In the genomic region with DNA sequence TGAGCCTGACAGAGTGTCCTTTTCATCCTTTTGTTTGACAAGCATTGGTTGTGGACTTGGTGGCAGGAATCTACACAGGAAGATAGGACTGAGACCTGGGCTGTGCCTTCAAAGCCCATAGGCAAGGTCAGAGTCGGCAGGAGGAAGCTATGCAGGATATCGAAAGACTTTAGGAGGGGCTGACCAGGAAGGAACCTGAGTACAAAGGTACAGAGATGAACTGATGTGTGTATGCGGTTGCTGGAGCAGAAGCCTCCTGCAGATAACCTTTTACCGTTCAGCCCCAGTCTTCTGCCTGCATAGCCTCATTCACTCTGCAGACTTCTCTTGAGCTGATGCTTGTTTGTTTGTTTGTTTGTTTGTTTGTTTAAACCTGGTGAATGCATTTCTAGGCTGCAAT, we compare ENCODE assay signal across 14 mouse cellular contexts. TPM values are rescaled to one million over a fixed set of nuclear protein-coding genes. Genes with fewer than 3 reads are reported as not detected.
DNase-seq lines count a peak whose midpoint lies in the region; ATAC-seq and TF ChIP-seq lines count a peak whose summit lies in the region.
"Had no signal": no experiment of that assay in that cellular context is flagged by ENCODE, and none has a peak within 500 bp of the region (broad histone marks: within the 10 kb centered on the region; RNA-seq: fewer than 3 reads in every experiment).

No protein-coding gene starts in this region.

- H3K9ac ChIP-seq in midbrain, embryonic 13.5 days (replicated peaks), result 0 out of 2 replicates have a peak overlapping the region, but pooled peaks have one; percentile 24
- H3K9ac ChIP-seq in midbrain, postnatal 0 days (replicated peaks; ENCODE audit: low read length, poor library complexity, severe bottlenecking), result no peak overlapping the region
- peak overlapping the region; percentile 65 for H3K9ac ChIP-seq in liver, embryonic 13.5 days
- H3K9ac ChIP-seq: midbrain, embryonic 15.5 days; neural tube, embryonic 15.5 days had no signal

- DNase-seq in kidney, adult 2 months, result no peak
- DNase-seq in kidney, adult 9 months, result no peak
- no peak for DNase-seq in midbrain, postnatal 0 days (ENCODE audit: low spot score)
- DNase-seq in liver, embryonic 13.5 days, result no peak
- no peak for DNase-seq in cerebellum, postnatal 36 days
- DNase-seq in gastrocnemius, adult 18-20 months (ENCODE audit: low spot score), result no peak
- DNase-seq: adrenal gland, postnatal 25 days; cerebellum, adult 11 months; heart, adult 11 months had no signal

- peak overlapping the region; percentile 49 for H3K27ac ChIP-seq in kidney, adult 2 months (ENCODE audit: insufficient read depth, low read depth, low read length)
- no peak overlapping the region for H3K27ac ChIP-seq in midbrain, embryonic 13.5 days
- H3K27ac ChIP-seq in midbrain, postnatal 0 days (ENCODE audit: low read depth, low read length), result no peak overlapping the region
- H3K27ac ChIP-seq in liver, embryonic 13.5 days, result peak overlapping the region; percentile 98
- H3K27ac ChIP-seq: layer of hippocampus, adult 2 months; midbrain, embryonic 15.5 days; neural tube, embryonic 15.5 days had no signal

- no peak for TF ChIP-seq POLR2A in kidney, adult 2 months (IDR thresholded peaks at IDR 0.05; ENCODE audit: low read depth, low read length)

- ATAC-seq in midbrain, embryonic 13.5 days, result no peak
- no peak for ATAC-seq in midbrain, postnatal 0 days (ENCODE audit: low FRiP score)
- no peak for ATAC-seq in liver, embryonic 13.5 days (ENCODE audit: low read depth)
- ATAC-seq: hindbrain, embryonic 16.5 days; midbrain, embryonic 15.5 days had no signal

- no peak overlapping the region for H3K4me2 ChIP-seq in midbrain, embryonic 13.5 days (replicated peaks)
- H3K4me2 ChIP-seq in midbrain, postnatal 0 days (ENCODE audit: low read depth, low read length, poor library complexity, severe bottlenecking), result no peak overlapping the region
- H3K4me2 ChIP-seq in liver, embryonic 13.5 days, result peak overlapping the region; percentile 69
- H3K4me2 ChIP-seq: midbrain, embryonic 15.5 days; neural tube, embryonic 15.5 days had no signal

- H3K9me3 ChIP-seq in midbrain, embryonic 13.5 days, result no peaks in the 10 kb centered on the region
- no peaks in the 10 kb centered on the region for H3K9me3 ChIP-seq in midbrain, postnatal 0 days (ENCODE audit: low read length)
- no peaks in the 10 kb centered on the region for H3K9me3 ChIP-seq in liver, embryonic 13.5 days (replicated peaks)
- H3K9me3 ChIP-seq: midbrain, embryonic 15.5 days; neural tube, embryonic 15.5 days had no signal

- H3K27me3 ChIP-seq in kidney, adult 2 months (replicated peaks; ENCODE audit: control insufficient read depth, insufficient read depth, low read length), result no peaks in the 10 kb centered on the region
- H3K27me3 ChIP-seq in midbrain, embryonic 13.5 days, result no peaks in the 10 kb centered on the region
- H3K27me3 ChIP-seq in midbrain, postnatal 0 days (ENCODE audit: insufficient read depth, low read length), result no peaks in the 10 kb centered on the region
- H3K27me3 ChIP-seq in liver, embryonic 13.5 days, result no peaks in the 10 kb centered on the region
- H3K27me3 ChIP-seq: midbrain, embryonic 15.5 days; neural tube, embryonic 15.5 days had no signal

- H3K4me1 ChIP-seq in kidney, adult 2 months (ENCODE audit: control insufficient read depth, insufficient read depth, low read length), result no peaks in the 10 kb centered on the region
- H3K4me1 ChIP-seq in midbrain, embryonic 13.5 days (replicated peaks), result peaks cover 33% of the 10 kb centered on the region
- no peaks in the 10 kb centered on the region for H3K4me1 ChIP-seq in midbrain, postnatal 0 days (ENCODE audit: insufficient read depth, low read length)
- H3K4me1 ChIP-seq in liver, embryonic 13.5 days (replicated peaks), result peaks cover 78% of the 10 kb centered on the region

- TF ChIP-seq CTCF in kidney, adult 2 months (conservative IDR thresholded peaks at IDR 0.05; ENCODE audit: insufficient read depth, insufficient read length, low read depth, low read length), result no peak
- no peak for TF ChIP-seq CTCF in midbrain, postnatal 0 days (IDR thresholded peaks at IDR 0.05)

- H3K4me3 ChIP-seq in kidney, adult 2 months (ENCODE audit: insufficient read depth, low read depth, low read length), result no peak overlapping the region
- H3K4me3 ChIP-seq in midbrain, embryonic 13.5 days (replicated peaks), result no peak overlapping the region
- no peak overlapping the region for H3K4me3 ChIP-seq in midbrain, postnatal 0 days (ENCODE audit: low read depth, low read length)
- 0 out of 2 replicates have a peak overlapping the region, but pooled peaks have one; percentile 1 for H3K4me3 ChIP-seq in liver, embryonic 13.5 days (replicated peaks)
- H3K4me3 ChIP-seq: layer of hippocampus, adult 2 months; midbrain, embryonic 15.5 days; neural tube, embryonic 15.5 days had no signal

- H3K36me3 ChIP-seq in kidney, adult 2 months (ENCODE audit: control insufficient read depth, insufficient read depth, low read length), result 0 out of 2 replicates have a peak, but pooled peaks cover 2% of the 10 kb centered on the region
- H3K36me3 ChIP-seq in midbrain, embryonic 13.5 days, result peaks cover 21% of the 10 kb centered on the region
- peaks cover 6% of the 10 kb centered on the region for H3K36me3 ChIP-seq in midbrain, postnatal 0 days (ENCODE audit: insufficient read depth, low read length)
- peaks cover 31% of the 10 kb centered on the region for H3K36me3 ChIP-seq in liver, embryonic 13.5 days

- WGBS in kidney, adult 2 months, result 36% methylated on average over 4 of the region's 4 CpGs
- 93% methylated on average over 4 of the region's 4 CpGs for WGBS in midbrain, embryonic 13.5 days
- 87% methylated on average over 4 of the region's 4 CpGs for WGBS in midbrain, postnatal 0 days
- WGBS in liver, embryonic 13.5 days (ENCODE audit: insufficient replicate concordance), result 12% methylated on average over 4 of the region's 4 CpGs

RNA-seq across cellular contexts. Expression of a gene that starts 2.0 kb away (rescaled TPM):
- polyA plus RNA-seq in kidney, adult 2 months (2012; rRNA removed), result 0.11 and 0.14 TPM in 2 replicates
- 10.6 and 11.3 TPM in 2 replicates for polyA plus RNA-seq in midbrain, embryonic 13.5 days (2015; fragmentation: Nextera tagmentation; extraction: Ambion mirVana)
- 0.19 and 0.44 TPM in 2 replicates for total RNA-seq in midbrain, postnatal 0 days (2014; rRNA removed)
- 0.52 and 0.65 TPM in 2 replicates for polyA plus RNA-seq in midbrain, postnatal 0 days (2015; fragmentation: Nextera tagmentation; extraction: Ambion mirVana)
- 69.1 and 79.8 TPM in 2 replicates for polyA plus RNA-seq in liver, embryonic 13.5 days (2015; fragmentation: Nextera tagmentation; extraction: Ambion mirVana)
- under 1 TPM; 0.09 to 0.26 TPM for total RNA-seq in gastrocnemius, adult 18-20 months (2021)

RNA-seq across cellular contexts. Expression of a gene that starts 22.0 kb away (rescaled TPM):
- polyA plus RNA-seq in kidney, adult 2 months (2012; rRNA removed), result 18.0 and 19.6 TPM in 2 replicates
- polyA plus RNA-seq in midbrain, embryonic 13.5 days (2015; fragmentation: Nextera tagmentation; extraction: Ambion mirVana), result 7.5 and 9.1 TPM in 2 replicates
- 14.3 and 20.4 TPM in 2 replicates for total RNA-seq in midbrain, postnatal 0 days (2014; rRNA removed)
- 8.2 and 8.7 TPM in 2 replicates for polyA plus RNA-seq in midbrain, postnatal 0 days (2015; fragmentation: Nextera tagmentation; extraction: Ambion mirVana)
- polyA plus RNA-seq in liver, embryonic 13.5 days (2015; fragmentation: Nextera tagmentation; extraction: Ambion mirVana), result 3.4 and 3.8 TPM in 2 replicates
- 10 to 100 TPM; 12.9 to 13.2 TPM for total RNA-seq in gastrocnemius, adult 18-20 months (2021)

RNA-seq across cellular contexts. Expression of a gene that starts 42.1 kb away (rescaled TPM):
- polyA plus RNA-seq in kidney, adult 2 months (2012; rRNA removed), result 8.7 and 9.9 TPM in 2 replicates
- 4.9 and 5.2 TPM in 2 replicates for polyA plus RNA-seq in midbrain, embryonic 13.5 days (2015; fragmentation: Nextera tagmentation; extraction: Ambion mirVana)
- 9.2 and 9.8 TPM in 2 replicates for total RNA-seq in midbrain, postnatal 0 days (2014; rRNA removed)
- polyA plus RNA-seq in midbrain, postnatal 0 days (2015; fragmentation: Nextera tagmentation; extraction: Ambion mirVana), result 3.0 and 3.8 TPM in 2 replicates
- 1.3 TPM in 2 replicates for polyA plus RNA-seq in liver, embryonic 13.5 days (2015; fragmentation: Nextera tagmentation; extraction: Ambion mirVana)
- 1 to 10 TPM; 5.5 to 5.7 TPM for total RNA-seq in gastrocnemius, adult 18-20 months (2021)

Comparison
In these comparisons a context has a peak if more than half of its experiments do, and no peak if none do; other contexts are left out.
1. H3K27ac ChIP-seq: peak in kidney, adult 2 months (single experiment) and liver, embryonic 13.5 days (single experiment); none in midbrain, embryonic 13.5 days (single experiment) and midbrain, postnatal 0 days (single experiment).